Mouse (Mus musculus) heart, postnatal 0 days (tissue): ENCODE measurements around the gene Cntn2.

ENCODE experiments used
- CTCF ChIP-seq: IDR thresholded peaks from 2 replicates; pipeline ENCODE4 v1.5.1; 2016; ENCODE audit warnings: antibody characterized with exemption, control low read depth, low read depth
- EP300 ChIP-seq: IDR thresholded peaks from 2 replicates; pipeline ENCODE4 v1.6.1; 2016; ENCODE audit warnings: antibody characterized with exemption, low read depth

DNA sequence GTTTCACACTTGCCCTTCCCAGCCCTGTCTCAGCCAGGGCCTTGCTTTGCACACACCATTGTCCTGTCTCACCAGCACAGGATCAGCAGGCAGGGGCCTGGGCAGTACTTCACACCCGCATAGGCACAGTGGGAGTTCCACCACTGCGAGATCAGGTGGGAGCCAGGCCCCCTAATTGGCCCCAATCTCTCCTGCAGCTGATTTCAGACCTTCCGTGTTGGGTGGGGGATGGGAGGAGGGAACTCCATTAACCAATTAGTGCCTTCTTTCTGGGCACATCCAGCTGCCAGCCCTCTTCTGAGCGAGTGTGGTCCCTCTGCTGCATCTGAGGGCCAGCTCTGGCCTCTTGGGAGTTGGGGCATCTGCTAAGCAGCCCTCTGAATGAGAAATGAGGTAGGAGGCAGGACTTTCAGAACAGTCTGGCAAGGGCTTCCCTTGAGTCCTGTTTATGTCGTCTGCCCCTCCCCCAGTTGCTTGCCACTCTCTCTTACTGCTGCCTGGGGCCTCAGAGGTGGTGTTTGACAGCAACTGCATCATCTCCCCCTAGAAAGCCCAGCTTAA is 12.3 kb downstream of the Cntn2 start:
- TF ChIP-seq CTCF: no peak
- no peak for TF ChIP-seq EP300
